Mouse (Mus musculus) left cerebral cortex, postnatal 25 days (tissue): ENCODE measurements around the gene Olfr745. TPM values are rescaled to one million over a fixed set of nuclear protein-coding genes. Genes with fewer than 3 reads are reported as not detected.

Experiments
- DNase-seq, 2 experiments: peaks; one replicate each; pipeline ENCODE4 v3.0.0; 2022; ENCODE audit warnings: low spot score in 2 of 2, mixed read lengths in 1 of 2
- intact Hi-C: fragments of 180-260 bp; cut with DNase I; formaldehyde crosslinking; loops from one replicate; pipeline ENCODE4 v1.15.1; 2025
- total RNA-seq, 2 experiments: library from RNA; stranded (reverse); gene quantifications; 2 replicates each; pipeline ENCODE4 v1.2.3; 2021

The Olfr745 gene
- total RNA-seq, result not detected

GRCm38 (mm10) chr14:50639088-50639487, at the start of gene Olfr745:
TSS of gene Olfr745 (plus strand) at chr14:50639388.
- DNase-seq, result no peak
- intact Hi-C loops, result no loop called here

- DNase-seq, result no peak
- intact Hi-C loops, result no loop called here
Measured at GRCm38 (mm10) chr14:50614579-50614978, 24.6 kb upstream of the Olfr745 start, which contains the start of gene Olfr744. TSS of gene Olfr744 (plus strand) at chr14:50614879.

- intact Hi-C loops, result no loop called here
- no peak for DNase-seq
Measured at GRCm38 (mm10) chr14:50646783-50647182, 7.6 kb downstream of the Olfr745 start, which contains the start of gene Olfr746. TSS of gene Olfr746 (plus strand) at chr14:50647083.

- intact Hi-C loops, result no loop called here
- DNase-seq, result no peak
Measured at GRCm38 (mm10) chr14:50693106-50693505, 53.9 kb downstream of the Olfr745 start, which contains the start of gene Olfr747. TSS of gene Olfr747 (minus strand) at chr14:50693206.

Other genes with a start within 250 kb of the Olfr745 start
- gene Olfr738, start 231.8 kb upstream of the Olfr745 start, total RNA-seq, result not detected
- gene Olfr739, start 220.8 kb upstream of the Olfr745 start, total RNA-seq, result not detected
- not detected for gene Olfr740, start 193.8 kb upstream of the Olfr745 start, total RNA-seq
- gene Olfr741, start 166.7 kb upstream of the Olfr745 start, total RNA-seq, result not detected
- gene Olfr742, start 135.8 kb upstream of the Olfr745 start, total RNA-seq, result not detected
- gene Olfr743, start 117.5 kb upstream of the Olfr745 start, total RNA-seq, result not detected
- not detected for gene Olfr744, start 24.5 kb upstream of the Olfr745 start, total RNA-seq
- gene Olfr746, start 7.7 kb downstream of the Olfr745 start, total RNA-seq, result not detected
- not detected for gene Olfr747, start 53.8 kb downstream of the Olfr745 start, total RNA-seq
- gene Olfr748, start 68.0 kb downstream of the Olfr745 start, total RNA-seq, result not detected
- gene Olfr749, start 105.7 kb downstream of the Olfr745 start, total RNA-seq, result not detected
- 10 to 100 TPM; 57.2 to 63.9 TPM for gene Ttc5, start 146.1 kb downstream of the Olfr745 start, total RNA-seq
- gene Ccnb1ip1, start 168.3 kb downstream of the Olfr745 start, total RNA-seq, result not detected
- 10 to 100 TPM; 23.0 to 24.7 TPM for gene Parp2, start 168.5 kb downstream of the Olfr745 start, total RNA-seq
- 1 to 10 TPM; 2.4 to 5.0 TPM for gene Tep1, start 231.2 kb downstream of the Olfr745 start, total RNA-seq